Mouse (Mus musculus): ENCODE data around the gene Plekha7. TPM values are rescaled to one million over a fixed set of nuclear protein-coding genes. Genes with fewer than 3 reads are reported as not detected.

Gene Plekha7
- total and polyA plus RNA-seq, 2 experiments: 2.3 to 2.9 TPM

DNA sequence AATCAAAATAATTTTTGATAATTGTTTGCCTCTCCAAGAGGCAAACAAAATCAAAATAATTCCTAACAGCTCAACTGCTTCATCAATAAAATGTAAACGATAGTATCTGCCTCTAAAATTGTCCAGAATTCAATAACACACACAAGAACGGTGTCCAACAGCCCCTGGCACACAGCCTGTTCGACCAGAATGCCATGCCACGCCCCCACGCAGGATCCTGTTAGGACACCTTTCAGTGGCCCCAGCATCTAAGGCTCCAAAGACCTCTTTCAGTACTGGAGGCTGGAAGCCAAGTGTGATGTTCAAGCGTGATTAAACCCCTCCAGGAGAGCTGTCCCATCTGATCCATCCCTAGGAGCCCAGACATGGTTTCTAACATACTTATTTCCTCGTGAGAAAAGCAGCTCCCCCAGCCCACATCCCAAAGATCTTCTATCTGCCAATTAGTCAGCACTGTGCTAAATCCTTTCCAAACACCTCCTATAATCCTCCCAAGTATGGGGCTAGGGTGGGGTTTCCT lies 73.8 kb downstream of the Plekha7 start:
- TF ChIP-seq CTCF (IDR thresholded peaks at IDR 0.05; ENCODE audit: low read depth, low read length) (no peak), POLR2A (IDR thresholded peaks at IDR 0.05; ENCODE audit: extremely low read depth, insufficient read depth, low read length) (no peak)
- DNase-seq (ENCODE audit: extremely low read depth, low read depth, low spot score): no peak
- H3K27me3 ChIP-seq (ENCODE audit: control insufficient read depth, insufficient read depth, low read length): no peaks in the 10 kb centered on the region
- H3K4me3 ChIP-seq (ENCODE audit: insufficient read depth, low read depth, low read length): no peak overlapping the region
- H3K4me1 ChIP-seq (ENCODE audit: control insufficient read depth, insufficient read depth, low read length): peaks cover 9% of the 10 kb centered on the region
- no peak overlapping the region for H3K27ac ChIP-seq (replicated peaks; ENCODE audit: insufficient read depth, low read depth, low read length)
- H3K36me3 ChIP-seq (ENCODE audit: control insufficient read depth, insufficient read depth, low read length): no peaks in the 10 kb centered on the region
- peaks cover 29% of the 10 kb centered on the region for H3K79me2 ChIP-seq (ENCODE audit: control insufficient read depth, insufficient read depth, low read length)
- H3K9ac ChIP-seq (ENCODE audit: low read depth, low read length): no peak overlapping the region
- 36% methylated on average over 7 of the region's 7 CpGs for WGBS

DNA sequence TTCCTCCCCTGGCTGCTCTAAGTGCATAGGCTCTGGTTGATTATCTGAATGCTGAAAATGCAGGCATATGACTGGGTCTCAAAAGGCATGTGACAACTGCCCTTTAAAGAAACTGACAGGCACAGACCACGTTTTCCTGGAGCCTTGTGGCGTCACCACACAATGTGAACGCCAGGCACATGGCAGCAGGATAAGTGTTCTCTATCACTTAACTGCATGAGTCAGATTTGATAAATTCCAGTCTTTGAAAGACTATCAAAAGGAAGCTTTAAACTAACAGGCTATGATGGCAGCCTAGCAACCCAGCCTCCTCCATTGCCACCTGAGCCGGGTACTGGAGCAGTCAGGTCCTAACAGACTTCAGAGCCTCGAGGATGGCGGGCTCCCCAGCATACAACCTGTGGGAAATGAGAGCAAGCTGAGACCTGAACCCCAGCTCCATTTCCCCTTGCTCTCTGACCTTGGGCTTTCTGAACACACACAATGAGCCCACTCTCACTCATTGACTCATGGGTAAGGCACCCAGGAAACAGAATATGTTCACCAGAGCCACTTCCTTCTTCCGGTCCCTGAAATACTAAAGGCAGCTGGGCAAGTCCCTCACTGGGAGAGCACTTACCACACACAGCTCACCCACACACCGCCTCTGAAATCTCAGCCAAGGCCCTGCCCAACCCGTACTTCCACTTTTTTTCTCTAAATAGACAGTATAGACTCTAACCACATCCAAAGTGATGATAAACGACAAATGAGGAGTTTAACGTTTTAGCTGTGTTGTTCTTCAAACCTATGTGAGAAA lies 77.2 kb downstream of the Plekha7 start:
- DNase-seq (ENCODE audit: extremely low read depth, low read depth, low spot score): no peak
- no peak for TF ChIP-seq CTCF (IDR thresholded peaks at IDR 0.05; ENCODE audit: low read depth, low read length)
- no peak for TF ChIP-seq POLR2A (IDR thresholded peaks at IDR 0.05; ENCODE audit: extremely low read depth, insufficient read depth, low read length)
- peaks cover 28% of the 10 kb centered on the region for H3K79me2 ChIP-seq (ENCODE audit: control insufficient read depth, insufficient read depth, low read length)
- H3K27me3 ChIP-seq (ENCODE audit: control insufficient read depth, insufficient read depth, low read length): no peaks in the 10 kb centered on the region
- no peaks in the 10 kb centered on the region for H3K36me3 ChIP-seq (ENCODE audit: control insufficient read depth, insufficient read depth, low read length)
- H3K9ac ChIP-seq (ENCODE audit: low read depth, low read length): no peak overlapping the region
- no peak overlapping the region for H3K27ac ChIP-seq (replicated peaks; ENCODE audit: insufficient read depth, low read depth, low read length)
- WGBS: 68% methylated on average over 11 of the region's 11 CpGs
- peaks cover 3% of the 10 kb centered on the region; the same call in 1 of the 2 replicates for H3K4me1 ChIP-seq (ENCODE audit: control insufficient read depth, insufficient read depth, low read length)
- no peak overlapping the region for H3K4me3 ChIP-seq (ENCODE audit: insufficient read depth, low read depth, low read length)

DNA sequence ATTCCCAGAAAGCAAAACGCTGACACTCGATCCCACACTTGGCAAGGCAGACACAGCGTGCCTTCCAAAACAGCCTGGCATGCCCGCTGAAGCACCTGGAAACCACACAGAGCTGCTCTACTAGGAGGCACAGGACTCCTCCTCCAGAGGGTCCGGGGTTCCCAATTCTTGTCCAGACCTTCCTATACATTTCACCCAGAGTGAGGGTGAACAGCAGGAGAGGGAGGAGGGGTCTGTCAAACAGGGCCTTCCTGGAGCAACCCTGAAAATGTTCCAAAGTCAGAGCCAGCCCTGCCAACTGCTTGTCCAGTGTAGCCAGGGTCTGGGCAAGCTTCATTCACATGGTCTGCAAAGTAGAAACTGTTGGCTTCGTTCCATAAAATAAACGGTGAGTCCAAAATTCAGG lies 81.3 kb downstream of the Plekha7 start:
- Histone ChIP-seq H3K36me3 (ENCODE audit: control insufficient read depth, insufficient read depth, low read length) (no peaks in the 10 kb centered on the region), H3K79me2 (ENCODE audit: control insufficient read depth, insufficient read depth, low read length) (peaks cover 10% of the 10 kb centered on the region; the same call in 1 of the 2 replicates), H3K9ac (ENCODE audit: low read depth, low read length) (no peak overlapping the region), H3K27me3 (ENCODE audit: control insufficient read depth, insufficient read depth, low read length) (no peaks in the 10 kb centered on the region), H3K27ac (replicated peaks; ENCODE audit: insufficient read depth, low read depth, low read length) (no peak overlapping the region), H3K4me3 (ENCODE audit: insufficient read depth, low read depth, low read length) (no peak overlapping the region), H3K4me1 (ENCODE audit: control insufficient read depth, insufficient read depth, low read length) (peaks cover 3% of the 10 kb centered on the region; the same call in 1 of the 2 replicates)
- no peak for TF ChIP-seq CTCF (IDR thresholded peaks at IDR 0.05; ENCODE audit: low read depth, low read length)
- no peak for TF ChIP-seq POLR2A (IDR thresholded peaks at IDR 0.05; ENCODE audit: extremely low read depth, insufficient read depth, low read length)
- 31% methylated on average over 7 of the region's 7 CpGs for WGBS
- peak; percentile 35 for DNase-seq (ENCODE audit: extremely low read depth, low read depth, low spot score)

DNA sequence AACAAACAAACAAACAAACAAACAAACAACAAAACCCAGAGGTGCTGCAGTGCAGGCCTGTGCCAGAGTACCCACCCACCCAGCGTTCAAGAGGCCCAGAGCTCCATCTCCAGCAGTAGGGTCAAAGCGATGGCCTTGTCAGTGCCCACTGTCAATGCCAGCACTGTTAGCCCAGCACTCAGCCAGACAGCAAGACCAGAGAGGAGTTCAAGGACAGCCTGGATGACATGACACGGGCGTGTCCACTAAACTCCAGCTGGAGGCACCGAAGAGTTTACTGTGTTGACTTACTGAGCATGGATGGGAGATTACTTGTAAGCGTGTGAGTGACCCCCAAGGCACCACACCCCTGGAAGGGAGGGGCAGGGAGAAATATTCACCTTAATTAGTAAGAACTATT lies 81.9 kb downstream of the Plekha7 start:
- WGBS: 68% methylated on average over 6 of the region's 6 CpGs
- no peak for DNase-seq (ENCODE audit: extremely low read depth, low read depth, low spot score)
- TF ChIP-seq POLR2A (IDR thresholded peaks at IDR 0.05; ENCODE audit: extremely low read depth, insufficient read depth, low read length) (no peak), CTCF (IDR thresholded peaks at IDR 0.05; ENCODE audit: low read depth, low read length) (no peak)

DNA sequence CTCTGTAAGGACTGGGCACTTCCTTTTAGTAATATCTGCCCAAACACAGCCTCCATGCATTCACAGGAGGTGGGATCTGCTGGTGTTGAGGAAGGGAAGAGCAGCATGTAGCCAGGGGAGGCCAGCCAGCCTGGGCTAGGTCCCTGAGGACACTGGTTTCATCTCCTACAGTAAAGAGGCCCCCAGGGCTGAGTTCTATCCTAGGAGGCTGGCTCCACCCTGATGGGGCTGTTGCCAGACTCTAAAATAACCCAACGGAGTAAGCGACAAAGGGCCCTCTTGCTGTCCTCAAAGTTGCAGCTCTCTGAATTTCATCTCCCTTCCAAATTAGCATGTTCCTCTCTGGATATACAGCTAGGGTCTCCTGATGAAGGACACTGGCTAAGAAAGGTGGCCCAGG lies 83.6 kb downstream of the Plekha7 start:
- Histone ChIP-seq H3K27ac (replicated peaks; ENCODE audit: insufficient read depth, low read depth, low read length) (no peak overlapping the region), H3K79me2 (ENCODE audit: control insufficient read depth, insufficient read depth, low read length) (peaks cover 2% of the 10 kb centered on the region; the same call in 1 of the 2 replicates), H3K4me1 (ENCODE audit: control insufficient read depth, insufficient read depth, low read length) (peaks cover 3% of the 10 kb centered on the region; the same call in 1 of the 2 replicates), H3K9ac (ENCODE audit: low read depth, low read length) (no peak overlapping the region), H3K36me3 (ENCODE audit: control insufficient read depth, insufficient read depth, low read length) (no peaks in the 10 kb centered on the region), H3K4me3 (ENCODE audit: insufficient read depth, low read depth, low read length) (no peak overlapping the region), H3K27me3 (ENCODE audit: control insufficient read depth, insufficient read depth, low read length) (no peaks in the 10 kb centered on the region)
- TF ChIP-seq POLR2A (IDR thresholded peaks at IDR 0.05; ENCODE audit: extremely low read depth, insufficient read depth, low read length): no peak
- TF ChIP-seq CTCF (IDR thresholded peaks at IDR 0.05; ENCODE audit: low read depth, low read length): no peak
- DNase-seq (ENCODE audit: extremely low read depth, low read depth, low spot score): no peak
- 68% methylated on average over 2 of the region's 2 CpGs for WGBS

More for the DNA sequence above, 81.9 kb downstream of the Plekha7 start:
- no peak overlapping the region for H3K9ac ChIP-seq (ENCODE audit: low read depth, low read length)
- H3K79me2 ChIP-seq (ENCODE audit: control insufficient read depth, insufficient read depth, low read length): peaks cover 10% of the 10 kb centered on the region; the same call in 1 of the 2 replicates
- no peaks in the 10 kb centered on the region for H3K36me3 ChIP-seq (ENCODE audit: control insufficient read depth, insufficient read depth, low read length)
- no peaks in the 10 kb centered on the region for H3K27me3 ChIP-seq (ENCODE audit: control insufficient read depth, insufficient read depth, low read length)
- H3K4me1 ChIP-seq (ENCODE audit: control insufficient read depth, insufficient read depth, low read length): peaks cover 3% of the 10 kb centered on the region; the same call in 1 of the 2 replicates
- H3K4me3 ChIP-seq (ENCODE audit: insufficient read depth, low read depth, low read length): no peak overlapping the region
- H3K27ac ChIP-seq (replicated peaks; ENCODE audit: insufficient read depth, low read depth, low read length): no peak overlapping the region
